Mouse (Mus musculus) lung, postnatal 0 days (tissue): ENCODE measurements at regions not wholly inside any gene's neighbourhood (a gene's known extent, or its start where the extent isn't known, plus 50 kb on each side); places are given as distances from the start of the nearest gene placed in this dataset.

Source experiments
- ATAC-seq: fragments of 200-750 bp; cut with Nextera tagmentation; 2 replicates; pipeline ENCODE4 v1.8.0; 2017; ENCODE audit warnings: moderate library complexity
- DNase-seq: peaks from one replicate; pipeline ENCODE4 v3.0.0-alpha.2; 2016; ENCODE audit warnings: low spot score
- H3K27ac ChIP-seq: fragments of 300-500 bp; sonication (generic); 2 replicates; pipeline ENCODE4 v1.5.1; 2014; ENCODE audit warnings: antibody characterized with exemption, mild to moderate bottlenecking, low read length, mixed read lengths
- H3K27me3 ChIP-seq: fragments of 300-500 bp; sonication (generic); replicated peaks from 2 replicates; pipeline ENCODE4 v1.6.1; 2014; ENCODE audit warnings: low read length, mixed read lengths; ENCODE audit not compliant: insufficient read depth
- H3K36me3 ChIP-seq: fragments of 300-500 bp; sonication (generic); 2 replicates; pipeline ENCODE4 v1.6.1; 2014; ENCODE audit warnings: low read length, mixed read lengths; ENCODE audit not compliant: insufficient read depth
- H3K4me1 ChIP-seq: fragments of 300-500 bp; sonication (generic); 2 replicates; pipeline ENCODE4 v1.6.1; 2014; ENCODE audit warnings: antibody characterized with exemption, low read depth, low read length, mixed read lengths; ENCODE audit not compliant: insufficient read depth
- H3K4me2 ChIP-seq: fragments of 300-500 bp; sonication (generic); replicated peaks from 2 replicates; pipeline ENCODE4 v1.6.1; 2014; ENCODE audit warnings: low read depth, mild to moderate bottlenecking, low read length, moderate library complexity, mixed read lengths
- H3K4me3 ChIP-seq: fragments of 300-500 bp; sonication (generic); 2 replicates; pipeline ENCODE4 v1.5.1; 2014; ENCODE audit warnings: low read depth, low read length
- H3K9ac ChIP-seq: fragments of 300-500 bp; sonication (generic); replicated peaks from 2 replicates; pipeline ENCODE4 v1.6.1; 2014; ENCODE audit warnings: low read depth, mild to moderate bottlenecking
- H3K9me3 ChIP-seq: fragments of 300-500 bp; sonication (generic); 2 replicates; pipeline ENCODE4 v1.6.1; 2016; ENCODE audit warnings: low read length, mixed read lengths
- CTCF ChIP-seq: IDR thresholded peaks from 2 replicates; pipeline ENCODE4 v1.5.1; 2016; ENCODE audit warnings: antibody characterized with exemption, mild to moderate bottlenecking
- EP300 ChIP-seq: IDR thresholded peaks from 2 replicates; pipeline ENCODE4 v1.6.1; 2016; ENCODE audit warnings: antibody characterized with exemption, mild to moderate bottlenecking, control low read depth
- WGBS: fragments of 180-500 bp; shearing (Covaris S2); extraction: QIAGEN DNeasy Blood & Tissue Kit; methylation state at CpG from one replicate; pipeline ENCODE4 v1.1.7; 2014; 5-methylcytosine and 5-hydroxymethylcytosine counted together

- TF ChIP-seq CTCF (no peak), EP300 (no peak)
- 55% methylated on average over 8 of the region's 8 CpGs for WGBS
- DNase-seq (no peak), ATAC-seq (no peak)
- H3K27me3 ChIP-seq: no peaks in the 10 kb centered on the region
- H3K27ac ChIP-seq: no peak overlapping the region
- H3K4me3 ChIP-seq: no peak overlapping the region
- H3K9me3 ChIP-seq: no peaks in the 10 kb centered on the region
- H3K36me3 ChIP-seq: no peaks in the 10 kb centered on the region
- H3K4me2 ChIP-seq: no peak overlapping the region
- H3K4me1 ChIP-seq: no peaks in the 10 kb centered on the region
- H3K9ac ChIP-seq: no peak overlapping the region
Observed at GRCm38 (mm10) chr15:62053420-62054239, 1130.8 kb upstream of the A1bg start.

GRCm38 (mm10) chr15:62049416-62049815 is 1126.6 kb upstream of the A1bg start:
- Histone ChIP-seq H3K36me3 (no peaks in the 10 kb centered on the region), H3K4me2 (peak overlapping the region; percentile 3; the same call in 1 of the 2 replicates), H3K9ac (no peak overlapping the region), H3K4me1 (no peaks in the 10 kb centered on the region), H3K4me3 (no peak overlapping the region), H3K9me3 (no peaks in the 10 kb centered on the region), H3K27ac (no peak overlapping the region), H3K27me3 (no peaks in the 10 kb centered on the region)
- 34% methylated on average over 9 of the region's 9 CpGs for WGBS
- peak; percentile 79 for ATAC-seq
- TF ChIP-seq EP300 (no peak), CTCF (no peak)
- DNase-seq: peak; percentile 64

GRCm38 (mm10) chr15:62048981-62049380 is 1126.2 kb upstream of the A1bg start:
- no peaks in the 10 kb centered on the region for H3K36me3 ChIP-seq
- H3K4me2 ChIP-seq: peak overlapping the region; percentile 3; the same call in 1 of the 2 replicates
- H3K4me1 ChIP-seq: no peaks in the 10 kb centered on the region
- no peak for TF ChIP-seq CTCF
- no peak for TF ChIP-seq EP300
- no peak overlapping the region for H3K9ac ChIP-seq
- ATAC-seq (0 out of 2 replicates have a peak, but pooled peaks have one; percentile 18), DNase-seq (peak; percentile 47)
- H3K4me3 ChIP-seq: no peak overlapping the region
- H3K27me3 ChIP-seq: no peaks in the 10 kb centered on the region
- H3K27ac ChIP-seq: no peak overlapping the region
- H3K9me3 ChIP-seq: no peaks in the 10 kb centered on the region
- WGBS: 41% methylated on average over 4 of the region's 4 CpGs

- no peak overlapping the region for H3K27ac ChIP-seq
- H3K36me3 ChIP-seq: no peaks in the 10 kb centered on the region
- no peak overlapping the region for H3K4me2 ChIP-seq
- no peak for TF ChIP-seq EP300
- TF ChIP-seq CTCF: no peak
- WGBS: 72% methylated on average over 3 of the region's 3 CpGs
- no peak overlapping the region for H3K4me3 ChIP-seq
- no peaks in the 10 kb centered on the region for H3K27me3 ChIP-seq
- no peak overlapping the region for H3K9ac ChIP-seq
- ATAC-seq (no peak), DNase-seq (peak; percentile 23)
- no peaks in the 10 kb centered on the region for H3K9me3 ChIP-seq
- H3K4me1 ChIP-seq: no peaks in the 10 kb centered on the region
Observed at GRCm38 (mm10) chr15:62046276-62046675, 1123.5 kb upstream of the A1bg start.

- Histone ChIP-seq H3K27ac (no peak overlapping the region), H3K27me3 (no peaks in the 10 kb centered on the region), H3K4me2 (no peak overlapping the region), H3K4me3 (no peak overlapping the region), H3K9me3 (no peaks in the 10 kb centered on the region), H3K36me3 (no peaks in the 10 kb centered on the region), H3K9ac (no peak overlapping the region), H3K4me1 (no peaks in the 10 kb centered on the region)
- WGBS: 86% methylated on average over 7 of the region's 7 CpGs
- no peak for TF ChIP-seq CTCF
- TF ChIP-seq EP300: no peak
- DNase-seq: no peak
- no peak for ATAC-seq
Observed at GRCm38 (mm10) chr15:62044654-62045335, 1122.0 kb upstream of the A1bg start.

GRCm38 (mm10) chr15:62043617-62044392 is 1121.0 kb upstream of the A1bg start:
- Histone ChIP-seq H3K27ac (no peak overlapping the region), H3K36me3 (no peaks in the 10 kb centered on the region), H3K9me3 (no peaks in the 10 kb centered on the region), H3K4me3 (no peak overlapping the region), H3K4me1 (no peaks in the 10 kb centered on the region), H3K27me3 (no peaks in the 10 kb centered on the region), H3K4me2 (no peak overlapping the region), H3K9ac (no peak overlapping the region)
- DNase-seq (peak; percentile 47), ATAC-seq (peak; percentile 60)
- TF ChIP-seq CTCF (no peak), EP300 (no peak)
- 68% methylated on average over 20 of the region's 20 CpGs for WGBS
